Mouse (Mus musculus) layer of hippocampus, postnatal 10 days (tissue): ENCODE data around the gene St7l. TPM values are rescaled to one million over a fixed set of nuclear protein-coding genes. Genes with fewer than 3 reads are reported as not detected.

Source experiments
- DNase-seq, 2 experiments: peaks; one replicate each; pipeline ENCODE4 v3.0.0; 2021; ENCODE audit warnings: low spot score in 2 of 2
- total RNA-seq, 2 experiments: library from RNA; stranded (reverse); gene quantifications; 2 replicates each; pipeline ENCODE4 v1.2.3; 2021

The St7l gene
- total RNA-seq, 2 experiments from 2014 or later, result 24.4 to 37.5 TPM

- DNase-seq, result no peak
Measured at GRCm38 (mm10) chr3:104896141-104896540, 32.3 kb downstream of the St7l start.

DNA sequence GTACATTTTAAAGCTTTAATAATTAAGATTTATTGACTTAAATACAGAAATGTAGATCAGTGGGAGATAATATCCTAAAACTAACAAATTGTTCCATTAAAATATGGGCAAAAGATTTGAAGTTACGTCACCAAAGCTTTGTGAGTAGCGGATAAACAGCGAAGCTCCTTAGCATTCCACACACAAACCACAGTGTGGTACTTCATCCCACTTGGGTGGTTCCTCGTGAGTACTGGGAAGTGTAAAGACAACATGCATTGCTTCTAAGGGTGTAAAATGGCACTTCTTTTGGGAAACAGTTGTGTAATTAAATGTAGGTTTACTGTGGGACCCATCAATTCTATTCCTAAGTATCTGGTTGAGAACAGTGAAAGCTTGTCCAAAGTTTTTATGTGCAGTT is 37.3 kb downstream of the St7l start:
- no peak for DNase-seq

DNA sequence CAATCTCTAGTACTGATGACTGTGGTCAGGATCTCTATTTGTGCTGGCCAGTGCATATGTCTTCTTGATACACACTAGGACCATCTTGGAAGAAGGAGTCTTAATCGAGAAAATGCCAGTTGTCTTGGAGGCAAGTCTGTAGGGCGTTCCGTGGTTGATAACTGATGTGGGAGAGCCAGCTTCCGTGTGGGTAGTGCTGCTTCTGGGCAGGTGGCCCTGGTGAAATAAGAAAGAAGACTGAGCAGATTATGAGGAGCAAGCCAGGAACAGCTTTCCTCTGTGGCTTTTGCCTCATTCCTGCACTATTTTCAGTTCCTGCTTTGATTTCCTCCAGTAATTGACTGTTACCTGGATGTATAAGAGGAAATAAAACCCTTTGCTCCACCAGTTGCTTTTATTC is 41.6 kb downstream of the St7l start:
- no peak for DNase-seq

DNA sequence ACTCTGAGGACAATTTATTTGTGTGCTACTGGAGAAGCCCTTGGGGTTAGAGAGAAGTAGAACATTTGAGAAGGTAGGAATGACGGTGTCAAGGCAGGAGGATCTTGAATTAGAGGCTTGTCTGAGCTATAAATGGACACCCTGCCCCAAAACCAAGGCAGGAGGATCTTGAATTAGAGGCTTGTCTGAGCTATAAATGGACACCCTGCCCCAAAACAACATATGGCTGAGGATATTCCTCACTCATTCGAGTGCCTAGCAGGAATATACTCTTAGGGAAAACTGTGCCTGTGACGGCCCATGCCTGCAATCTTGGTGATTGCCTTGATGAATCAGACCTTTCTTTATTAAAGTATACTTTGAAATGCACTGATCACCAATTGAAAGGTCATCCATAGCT is 42.2 kb downstream of the St7l start:
- DNase-seq, result no peak

DNA sequence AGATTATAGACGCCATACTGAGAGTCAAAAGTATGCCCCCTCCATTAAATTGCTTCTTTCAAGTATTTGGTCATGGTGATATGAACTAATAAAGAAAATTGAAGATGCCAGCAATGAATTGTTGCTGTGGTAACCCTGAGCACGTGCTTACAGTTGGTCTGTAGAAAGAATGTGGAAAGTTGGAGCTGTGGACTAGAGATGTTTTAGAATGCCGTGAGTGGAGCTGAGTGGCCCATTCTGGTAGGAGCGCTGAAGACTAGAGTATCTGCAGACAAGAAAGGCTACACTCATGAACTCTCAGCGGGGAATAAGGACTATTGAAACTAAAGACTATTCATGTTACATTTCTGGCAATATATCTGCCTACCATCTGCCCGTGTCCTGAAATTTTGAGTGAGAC is 45.4 kb downstream of the St7l start:
- DNase-seq, result no peak

DNA sequence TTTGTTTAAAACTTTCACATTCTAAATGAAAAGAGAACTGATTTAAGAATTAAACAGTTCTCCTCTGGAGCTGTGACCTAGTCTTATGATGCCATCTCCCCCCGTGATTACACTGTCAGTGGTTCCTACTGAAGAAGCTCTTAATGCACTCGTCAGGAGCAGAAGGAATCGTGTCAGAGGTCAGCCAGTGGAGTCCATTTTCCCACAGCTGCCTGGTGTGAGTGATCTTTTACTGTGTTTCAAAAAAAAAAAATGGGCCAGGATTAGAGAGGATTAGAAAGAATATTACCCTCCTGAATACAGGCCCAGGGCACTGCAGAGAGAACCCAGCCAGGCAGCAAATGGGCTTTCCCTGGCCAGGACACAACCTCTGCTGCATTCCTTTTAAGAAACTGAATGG is 51.2 kb downstream of the St7l start:
- DNase-seq, result no peak

DNA sequence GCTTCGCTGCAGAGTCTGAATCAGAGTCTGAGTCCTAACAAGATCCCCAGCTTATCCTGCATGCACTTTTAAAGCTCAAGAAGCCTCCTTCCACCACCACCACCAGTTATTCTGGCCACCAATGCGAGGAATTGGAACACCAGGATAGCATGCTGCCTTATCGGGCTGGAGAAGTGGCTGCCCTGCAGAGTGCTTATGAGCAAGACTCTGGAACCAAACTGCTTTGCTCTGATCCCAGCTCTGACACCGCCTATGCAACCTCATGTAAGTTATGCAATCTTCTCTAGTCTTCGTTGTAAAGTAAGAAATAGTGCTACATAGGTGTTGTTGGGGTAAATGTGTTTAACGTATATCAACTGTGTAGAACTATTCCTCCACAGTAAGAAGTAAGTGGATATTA is 65.6 kb downstream of the St7l start:
- DNase-seq, result no peak

GRCm38 (mm10) chr3:104937728-104938305 is 74.0 kb downstream of the St7l start:
- DNase-seq, result no peak

- no peak for DNase-seq
Measured at GRCm38 (mm10) chr3:104938327-104938726, 74.5 kb downstream of the St7l start.

DNA sequence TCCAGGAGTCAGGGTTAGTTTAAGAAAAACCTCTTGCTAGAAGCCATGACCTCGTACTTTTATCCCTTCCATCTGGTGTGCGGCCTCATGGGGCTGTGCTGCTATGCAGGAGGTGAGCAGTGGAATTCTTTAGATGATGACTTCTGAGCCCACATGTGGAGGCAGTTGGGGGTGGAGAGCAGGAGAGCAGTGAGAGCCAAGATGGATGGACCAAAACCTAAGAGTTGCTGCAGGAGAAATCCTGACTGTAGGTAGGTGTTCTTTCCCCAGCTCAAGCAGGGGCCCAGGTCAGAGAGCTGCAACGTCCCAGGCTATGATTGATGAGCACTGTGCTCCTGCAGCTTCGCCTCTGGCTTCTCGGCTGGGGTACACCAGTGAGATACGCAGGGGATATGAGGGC is 76.9 kb downstream of the St7l start:
- DNase-seq, result no peak

GRCm38 (mm10) chr3:104942682-104943081 is 78.9 kb downstream of the St7l start:
- no peak for DNase-seq

- no peak for DNase-seq
Measured at GRCm38 (mm10) chr3:104943333-104943732, 79.5 kb downstream of the St7l start.

DNA sequence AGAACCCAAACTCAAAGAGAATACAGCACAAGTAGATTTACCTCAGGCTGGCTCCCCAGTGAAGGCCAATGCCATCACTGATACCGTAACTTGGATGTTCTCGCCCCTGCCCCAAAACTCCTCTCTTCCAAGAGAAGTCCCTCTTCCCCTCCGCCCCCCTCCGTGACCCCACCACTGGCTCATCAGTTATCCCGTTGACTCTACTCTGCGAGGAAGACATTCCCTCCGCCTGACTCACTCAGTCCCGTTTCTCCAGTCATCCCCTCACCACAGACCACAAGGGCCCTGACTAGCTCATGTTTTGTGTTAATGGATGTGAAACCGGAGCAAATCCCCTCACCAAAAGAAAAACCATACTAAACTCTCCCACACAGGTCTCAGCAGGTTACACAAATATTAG is 81.1 kb downstream of the St7l start:
- DNase-seq, result no peak

- no peak for DNase-seq
Measured at GRCm38 (mm10) chr3:104950926-104951325, 87.1 kb downstream of the St7l start.

DNA sequence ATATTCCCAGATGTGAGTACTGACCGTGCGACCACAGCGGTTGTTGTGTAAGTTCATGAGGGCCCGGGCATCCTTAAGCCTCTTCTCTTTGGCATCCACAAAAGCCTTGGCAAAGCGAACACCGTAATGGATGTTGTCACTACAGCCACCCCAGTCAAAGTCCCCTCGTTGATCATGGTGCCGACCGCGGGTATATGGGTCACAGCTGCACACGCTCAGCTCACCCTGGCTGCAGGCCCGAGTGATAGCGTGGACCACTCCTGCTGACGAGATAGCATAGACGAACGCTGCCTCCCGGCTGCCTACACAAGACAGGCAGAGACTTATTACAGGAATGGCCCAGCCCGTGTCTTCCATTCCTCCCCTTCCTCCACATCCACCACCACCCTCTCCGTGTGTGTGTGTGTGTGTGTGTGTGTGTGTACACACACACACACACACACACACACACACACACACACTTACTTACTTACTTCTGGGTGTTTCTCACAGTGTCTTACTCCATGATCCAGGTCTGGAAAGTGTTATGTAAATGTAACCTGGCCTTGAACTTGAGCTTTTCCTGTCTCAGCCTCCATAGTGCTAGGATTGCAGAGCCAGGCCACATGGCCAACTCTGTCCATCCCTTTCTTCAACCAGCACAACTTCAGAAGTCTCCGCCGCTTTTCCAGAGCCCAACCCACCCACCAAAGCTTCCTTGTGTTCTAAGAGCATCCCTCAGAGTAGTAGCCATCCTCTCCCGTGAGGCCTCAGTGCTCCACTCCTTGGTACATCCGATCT is 89.3 kb downstream of the St7l start:
- no peak for DNase-seq

DNA sequence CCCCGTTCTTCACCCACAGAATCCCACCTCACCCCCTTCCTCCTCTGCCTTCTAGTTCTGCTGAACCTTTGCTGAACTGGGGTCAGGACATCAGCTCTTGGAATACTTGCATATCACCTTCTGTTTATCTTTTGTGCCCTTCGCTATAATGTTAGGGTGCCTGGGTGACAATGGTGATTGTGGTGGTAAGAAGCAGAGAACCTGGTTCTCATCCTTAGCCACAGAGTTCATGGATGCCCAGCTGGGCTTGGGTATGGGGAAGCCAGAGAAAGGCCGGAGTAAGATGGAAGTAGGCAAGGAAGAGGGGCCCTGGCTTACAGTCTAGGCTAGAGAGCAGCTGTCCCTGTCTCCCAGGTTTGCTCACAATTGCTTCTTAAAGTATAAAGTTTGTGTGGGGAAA is 90.3 kb downstream of the St7l start:
- no peak for DNase-seq

DNA sequence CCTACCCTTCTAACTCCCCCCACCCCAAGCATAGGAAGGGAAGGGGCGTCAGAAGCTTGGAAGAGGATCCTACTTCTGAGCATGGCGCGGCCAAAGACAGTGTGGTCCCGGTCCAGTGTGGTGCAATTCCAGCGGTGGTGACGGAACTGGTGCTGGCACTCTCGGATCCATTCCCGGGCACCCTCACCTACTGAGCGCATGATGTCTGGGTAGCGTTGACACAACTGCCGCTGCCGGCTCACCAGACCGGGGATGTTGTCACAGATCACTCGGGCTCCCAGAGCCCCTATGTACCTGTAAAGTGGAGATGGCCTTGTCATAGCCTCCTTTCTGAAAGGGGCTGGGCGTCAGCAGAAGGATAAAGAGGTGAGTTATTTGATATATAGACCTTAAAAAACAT is 90.7 kb downstream of the St7l start:
- DNase-seq, result no peak

DNA sequence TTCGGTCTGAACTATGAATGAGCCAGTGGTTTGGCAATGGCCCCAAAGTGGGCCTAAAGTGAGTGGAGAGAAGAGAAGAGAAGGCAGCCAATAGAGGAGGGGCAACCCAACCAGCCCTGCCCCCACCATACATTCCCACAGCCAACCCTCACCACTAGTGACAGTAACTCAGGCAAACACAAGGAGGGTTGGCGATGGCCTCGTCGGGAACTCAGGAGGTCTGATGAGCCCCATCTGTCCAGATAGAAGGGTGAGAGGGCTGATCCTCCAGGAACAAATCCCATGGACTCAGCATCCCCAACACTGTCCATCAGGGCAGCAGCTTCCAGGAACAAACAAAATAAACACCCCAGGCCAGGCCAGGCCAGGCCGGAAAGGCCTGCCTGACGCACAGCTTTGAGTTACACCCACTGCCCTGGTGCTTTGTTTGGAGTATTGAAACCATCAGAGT is 92.4 kb downstream of the St7l start:
- no peak for DNase-seq

DNA sequence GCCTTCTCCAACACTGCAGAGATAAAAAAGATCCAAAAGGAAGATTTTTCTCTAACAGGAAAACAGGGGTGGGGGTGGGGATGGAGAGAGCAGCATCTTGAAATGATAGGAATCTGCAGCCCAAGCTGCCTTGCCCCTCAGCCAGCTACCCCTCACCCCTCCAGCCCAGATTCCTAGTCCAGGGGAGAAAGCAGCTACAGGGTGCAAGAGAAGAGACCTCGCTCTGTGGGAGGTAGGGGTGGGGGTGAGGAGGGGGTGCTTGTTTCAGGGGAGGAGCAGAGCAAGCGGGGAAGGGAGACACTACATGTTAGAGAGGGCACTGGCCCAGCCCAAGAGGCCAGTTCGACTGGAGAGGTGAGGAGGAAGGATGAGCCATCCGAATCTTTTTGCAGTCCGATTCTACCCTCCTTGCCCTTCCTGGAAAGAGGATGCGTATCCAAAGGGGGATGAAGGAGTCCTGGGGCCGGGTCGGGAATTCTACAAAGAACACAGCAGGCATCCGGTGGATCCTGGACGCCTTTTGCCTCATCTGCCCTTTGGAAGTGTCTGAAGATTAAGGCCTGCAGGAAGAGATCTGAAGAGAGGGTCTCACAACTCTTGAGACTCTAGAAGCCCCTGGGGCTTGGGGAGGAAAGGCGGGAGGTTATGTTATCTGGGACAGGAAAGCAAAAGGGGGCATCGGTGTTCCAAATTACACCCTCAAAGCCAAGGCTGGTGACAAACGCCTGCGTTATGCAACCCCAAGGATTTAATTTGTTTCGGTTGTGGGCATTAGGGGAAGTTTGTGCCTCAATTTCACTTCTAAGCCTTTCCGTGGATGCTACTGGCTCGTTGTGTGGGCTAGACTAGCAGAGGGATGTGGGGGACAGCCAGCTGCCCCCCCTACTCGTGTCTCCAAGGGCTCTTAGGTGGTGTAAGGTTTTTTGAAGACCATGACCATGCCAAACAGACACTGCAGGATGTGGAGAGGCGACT is 96.5 kb downstream of the St7l start:
- DNase-seq, result no peak

GRCm38 (mm10) chr3:104961066-104962059 is 97.6 kb downstream of the St7l start, which contains the start of gene Wnt2b:
Gene Wnt2b (minus strand): TSS chr3:104961921.
- no peak for DNase-seq
